Mouse (Mus musculus) midbrain, embryonic 12.5 days (tissue): ENCODE results near the gene Igsf9. TPM values are rescaled to one million over a fixed set of nuclear protein-coding genes. Genes with fewer than 3 reads are reported as not detected.

Source experiments
- ATAC-seq: fragments of 200-750 bp; cut with Nextera tagmentation; 2 replicates; pipeline ENCODE4 v1.8.0; 2017; ENCODE audit warnings: low read depth, moderate TSS enrichment, moderate library complexity; ENCODE audit not compliant: low FRiP score
- H3K27ac ChIP-seq: fragments of 300-500 bp; sonication (generic); replicated peaks from 2 replicates; pipeline ENCODE4 v1.5.1; 2016; ENCODE audit warnings: mild to moderate bottlenecking
- H3K27me3 ChIP-seq: fragments of 300-500 bp; sonication (generic); 2 replicates; pipeline ENCODE4 v1.6.1; 2016; ENCODE audit warnings: mild to moderate bottlenecking
- H3K36me3 ChIP-seq: fragments of 300-500 bp; sonication (generic); 2 replicates; pipeline ENCODE4 v1.6.1; 2016
- H3K4me1 ChIP-seq: fragments of 300-500 bp; sonication (generic); 2 replicates; pipeline ENCODE4 v1.6.1; 2016
- H3K4me2 ChIP-seq: fragments of 300-500 bp; sonication (generic); replicated peaks from 2 replicates; pipeline ENCODE4 v1.6.1; 2016; ENCODE audit warnings: mild to moderate bottlenecking, moderate library complexity
- H3K4me3 ChIP-seq: fragments of 300-500 bp; sonication (generic); 2 replicates; pipeline ENCODE4 v1.5.1; 2016; ENCODE audit warnings: mild to moderate bottlenecking
- H3K9ac ChIP-seq: fragments of 300-500 bp; sonication (generic); replicated peaks from 2 replicates; pipeline ENCODE4 v1.6.1; 2016; ENCODE audit warnings: mild to moderate bottlenecking, moderate library complexity
- H3K9me3 ChIP-seq: fragments of 300-500 bp; sonication (generic); 2 replicates; pipeline ENCODE4 v1.6.1; 2016; ENCODE audit warnings: mild to moderate bottlenecking
- WGBS: fragments of 180-500 bp; shearing (Covaris S2); methylation state at CpG from one replicate; pipeline ENCODE4 v1.1.7; 2016; 5-methylcytosine and 5-hydroxymethylcytosine counted together
- polyA plus RNA-seq: library from polyadenylated mRNA; unstranded; fragments of >200 nt; fragmentation: Nextera tagmentation; extraction: Ambion mirVana; gene quantifications from 2 replicates; pipeline ENCODE4 v1.2.1, GENCODE M21; 2016

Igsf9 gene
- 86.1 and 99.3 TPM in 2 replicates for polyA plus RNA-seq

DNA sequence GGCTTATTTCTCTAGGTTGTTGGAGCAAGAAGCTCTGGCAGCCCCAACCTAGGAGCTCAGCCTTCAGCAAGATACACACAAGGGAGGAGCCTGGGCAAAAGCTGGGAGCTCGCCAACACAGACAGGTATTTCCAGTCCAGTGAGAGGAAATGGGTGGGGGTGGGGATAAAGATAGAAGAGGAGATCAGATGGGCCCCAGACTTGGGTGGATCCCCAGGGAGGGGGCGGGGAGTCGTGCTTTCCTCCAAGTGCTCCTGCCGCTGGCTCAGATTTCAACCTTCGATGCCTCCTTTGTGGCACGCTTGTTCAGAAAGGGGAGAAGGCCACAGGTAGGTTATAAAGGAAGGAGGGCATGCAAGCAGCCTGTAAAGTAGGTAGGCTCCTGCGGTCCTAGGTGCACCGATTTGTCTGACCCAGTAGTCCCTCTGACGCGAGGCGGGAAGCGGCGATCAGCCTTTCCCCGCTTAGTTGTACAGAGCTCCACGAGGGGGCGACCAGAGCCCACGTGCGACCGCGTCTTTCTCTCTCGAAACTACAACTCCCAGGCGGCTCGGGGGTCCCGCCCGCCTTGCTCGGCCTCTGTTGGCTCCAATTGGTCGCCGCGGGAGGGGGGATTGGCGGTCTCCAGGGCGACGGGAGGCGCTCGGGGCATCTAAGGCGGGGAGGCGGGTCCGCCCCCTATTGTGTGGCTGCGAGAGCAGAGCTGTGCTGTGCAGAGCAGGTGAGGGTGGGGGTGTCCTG is at the start of gene Igsf9:
Gene Igsf9 (plus strand): TSS at position 249 of the 741 bp plus-strand sequence.
- no peaks in the 10 kb centered on the region for H3K36me3 ChIP-seq
- peak within 1 kb of the TSS; percentile 94 for H3K4me2 ChIP-seq
- ATAC-seq: peak; percentile 93
- peak within 1 kb of the TSS; percentile 80 for H3K9ac ChIP-seq
- peaks cover 44% of the 10 kb centered on the region for H3K4me1 ChIP-seq
- under 1% methylated on average over 38 of the region's 38 CpGs for WGBS
- H3K9me3 ChIP-seq: no peaks in the 10 kb centered on the region
- peaks cover 18% of the 10 kb centered on the region for H3K27me3 ChIP-seq
- peak within 1 kb of the TSS; percentile 73 for H3K4me3 ChIP-seq
- peak within 1 kb of the TSS; percentile 68 for H3K27ac ChIP-seq

DNA sequence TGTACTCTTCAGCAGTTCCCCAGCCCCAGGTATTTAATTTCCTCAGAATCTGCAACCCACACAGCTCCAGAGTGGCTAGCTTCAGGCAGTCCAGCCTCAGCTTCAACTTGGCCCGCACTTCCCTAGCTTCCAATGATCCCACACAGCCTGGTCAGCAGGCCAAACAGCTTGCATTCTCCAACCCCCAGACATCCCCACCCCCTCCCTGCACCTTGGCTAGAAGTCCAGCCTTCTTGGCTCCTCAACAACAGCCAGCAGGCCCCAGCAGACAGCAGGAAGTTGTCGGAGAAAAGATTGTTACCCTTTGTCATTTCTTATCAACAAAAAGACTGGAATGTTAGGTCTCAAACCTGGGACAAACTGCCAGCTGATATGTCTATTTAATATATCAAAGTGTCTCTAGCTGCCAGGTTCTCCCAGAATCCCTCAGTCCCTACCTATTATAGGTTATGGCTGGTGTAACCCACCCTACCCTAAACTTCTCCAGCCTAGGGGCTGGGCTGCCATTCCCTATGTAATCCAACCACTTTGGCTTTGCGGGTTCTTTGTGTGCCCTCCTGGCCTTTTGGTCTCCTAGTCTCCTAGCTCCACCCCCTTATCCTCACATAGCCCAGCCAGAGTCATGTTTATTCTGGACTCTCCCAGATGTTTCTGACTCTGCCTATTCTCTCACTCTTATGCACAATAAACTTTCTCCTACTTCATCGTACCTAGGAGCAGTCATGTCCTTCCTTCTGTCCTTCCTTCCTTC is 49.6 kb upstream of the Igsf9 start:
- no peaks in the 10 kb centered on the region for H3K4me1 ChIP-seq
- 61% methylated on average over 4 of the region's 4 CpGs for WGBS
- no peak overlapping the region for H3K9ac ChIP-seq
- H3K27ac ChIP-seq: no peak overlapping the region
- H3K27me3 ChIP-seq: no peaks in the 10 kb centered on the region
- no peaks in the 10 kb centered on the region for H3K36me3 ChIP-seq
- no peak overlapping the region for H3K4me2 ChIP-seq
- no peaks in the 10 kb centered on the region for H3K9me3 ChIP-seq
- no peak for ATAC-seq
- no peak overlapping the region for H3K4me3 ChIP-seq

DNA sequence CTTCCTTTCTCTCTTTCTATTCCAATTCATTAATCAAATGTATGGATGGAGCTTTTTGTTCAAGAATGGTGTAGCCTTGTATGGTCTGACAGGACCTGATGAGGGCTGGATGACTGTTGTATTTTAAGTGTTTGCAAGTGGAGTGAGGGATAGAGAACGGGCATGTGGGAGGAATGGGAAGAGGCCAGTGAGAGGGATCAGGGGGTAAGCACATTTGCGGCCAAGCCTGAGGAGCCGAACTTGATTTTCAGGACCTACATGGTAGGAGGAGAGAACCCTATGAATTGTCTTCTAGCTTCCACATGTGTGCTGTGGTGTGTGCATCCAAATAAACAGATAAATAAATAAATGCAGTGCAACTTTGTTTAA is 49.0 kb upstream of the Igsf9 start:
- no peaks in the 10 kb centered on the region for H3K4me1 ChIP-seq

DNA sequence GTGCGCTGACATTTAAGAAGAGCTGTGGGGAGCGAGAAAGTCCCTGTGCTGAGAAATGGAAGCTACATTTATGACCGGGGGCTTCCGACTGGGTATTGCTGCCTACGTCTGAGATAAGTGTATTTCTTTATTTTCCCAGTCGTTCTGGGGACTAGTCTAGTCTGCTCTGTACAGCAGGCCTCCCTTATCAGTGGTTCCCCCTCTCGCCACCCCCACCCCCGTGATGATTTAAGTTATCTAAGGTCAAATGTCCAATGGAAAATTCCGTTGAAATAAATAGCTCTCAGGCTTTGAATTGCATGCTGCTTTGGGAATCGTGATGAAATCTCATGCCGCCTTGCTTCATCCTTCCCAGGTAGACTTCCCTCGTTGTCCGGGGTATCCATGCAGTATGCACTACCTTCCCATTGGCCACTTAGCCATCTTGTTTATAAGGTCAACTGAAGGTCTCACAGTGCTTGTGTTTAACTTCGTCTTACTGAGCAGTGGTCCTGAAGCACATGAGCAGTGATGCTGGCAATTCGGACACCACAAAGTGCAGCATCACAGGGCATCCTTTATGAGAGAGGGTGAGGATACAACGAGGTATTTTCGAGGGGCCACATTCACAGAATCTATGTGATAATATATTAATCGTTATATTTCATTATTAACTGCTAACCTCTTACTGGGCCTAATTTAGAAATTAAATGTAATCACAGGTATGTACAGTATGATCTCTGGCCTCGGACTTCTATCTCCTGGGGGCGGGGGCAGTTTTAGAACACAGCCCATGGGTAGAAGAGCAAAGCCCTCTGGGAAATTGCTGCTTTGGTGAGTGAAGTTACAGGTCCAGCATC is 48.4 kb upstream of the Igsf9 start:
- WGBS: 89% methylated on average over 20 of the region's 20 CpGs
- Histone ChIP-seq H3K9ac (no peak overlapping the region), H3K36me3 (no peaks in the 10 kb centered on the region), H3K4me2 (no peak overlapping the region), H3K27ac (no peak overlapping the region), H3K27me3 (no peaks in the 10 kb centered on the region), H3K9me3 (no peaks in the 10 kb centered on the region), H3K4me3 (no peak overlapping the region), H3K4me1 (no peaks in the 10 kb centered on the region)
- no peak for ATAC-seq

More for the DNA sequence above, 49.0 kb upstream of the Igsf9 start:
- Histone ChIP-seq H3K36me3 (no peaks in the 10 kb centered on the region), H3K4me3 (no peak overlapping the region), H3K27ac (no peak overlapping the region), H3K9me3 (no peaks in the 10 kb centered on the region), H3K27me3 (no peaks in the 10 kb centered on the region), H3K9ac (no peak overlapping the region), H3K4me2 (no peak overlapping the region)
- no peak for ATAC-seq
- WGBS: 85% methylated on average over 3 of the region's 3 CpGs

DNA sequence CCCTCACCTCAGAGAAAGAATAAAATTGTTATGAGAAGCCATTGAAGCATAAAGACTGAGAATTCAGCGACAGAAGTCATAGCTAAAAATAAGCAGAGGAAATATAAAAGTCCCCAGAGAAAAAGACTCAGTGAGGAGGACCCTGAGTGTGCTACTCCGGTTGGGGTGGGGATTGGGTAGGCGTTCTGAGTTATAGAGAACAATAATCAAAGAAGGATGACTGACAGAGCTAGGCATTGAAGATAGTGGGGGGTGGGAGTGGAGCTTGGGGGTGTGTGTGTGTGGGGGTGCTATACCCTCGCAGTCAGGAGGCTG is 47.8 kb upstream of the Igsf9 start:
- Histone ChIP-seq H3K9me3 (no peaks in the 10 kb centered on the region), H3K4me2 (no peak overlapping the region), H3K4me1 (no peaks in the 10 kb centered on the region), H3K4me3 (no peak overlapping the region), H3K27me3 (no peaks in the 10 kb centered on the region), H3K27ac (no peak overlapping the region), H3K36me3 (no peaks in the 10 kb centered on the region), H3K9ac (no peak overlapping the region)
- ATAC-seq: no peak
- WGBS: 83% methylated on average over 4 of the region's 4 CpGs

DNA sequence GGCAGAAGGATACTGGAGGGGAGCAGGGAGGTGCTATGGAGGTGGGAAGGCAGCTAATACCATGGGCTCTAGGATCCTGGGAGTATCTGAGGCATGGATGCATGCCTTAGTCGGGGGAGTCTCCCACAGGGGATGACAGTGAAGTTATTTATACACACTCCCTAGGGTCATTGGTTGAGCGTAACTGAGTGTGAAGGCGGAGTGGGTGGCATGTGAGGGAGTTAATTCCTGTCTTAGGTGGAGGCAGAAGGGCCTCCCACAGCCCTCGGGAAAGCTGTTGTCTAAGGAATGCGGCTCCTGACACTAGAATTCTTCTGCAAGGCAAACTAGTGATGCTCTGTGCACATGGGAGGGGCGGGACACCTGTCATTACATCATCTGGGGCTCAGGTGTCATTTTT is 44.8 kb upstream of the Igsf9 start:
- no peaks in the 10 kb centered on the region for H3K4me1 ChIP-seq
- H3K36me3 ChIP-seq: no peaks in the 10 kb centered on the region
- H3K4me3 ChIP-seq: no peak overlapping the region
- 62% methylated on average over 6 of the region's 6 CpGs for WGBS
- H3K4me2 ChIP-seq: no peak overlapping the region
- ATAC-seq: 0 out of 2 replicates have a peak, but pooled peaks have one; percentile 30
- no peak overlapping the region for H3K27ac ChIP-seq
- H3K27me3 ChIP-seq: no peaks in the 10 kb centered on the region
- no peaks in the 10 kb centered on the region for H3K9me3 ChIP-seq
- no peak overlapping the region for H3K9ac ChIP-seq

DNA sequence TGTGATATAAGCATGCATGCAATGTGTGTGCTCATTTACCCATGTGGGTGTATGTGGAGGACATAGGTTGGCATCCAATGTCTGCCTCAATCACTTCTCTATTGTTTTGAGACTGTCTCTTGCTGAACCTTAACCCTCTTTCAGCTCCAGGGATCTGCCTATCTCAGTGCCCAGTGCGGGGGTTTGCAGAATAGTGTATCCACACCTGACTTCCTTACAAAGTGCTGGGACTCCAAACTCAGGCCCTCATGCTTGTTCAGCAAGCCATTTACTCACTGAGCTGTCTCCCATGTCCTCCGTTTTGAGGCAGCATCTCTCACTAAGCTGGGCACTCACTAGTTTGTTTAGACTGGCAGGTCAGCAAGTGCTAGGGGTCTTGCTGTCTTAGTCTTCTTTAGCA is 43.0 kb upstream of the Igsf9 start:
- Histone ChIP-seq H3K4me2 (no peak overlapping the region), H3K4me1 (no peaks in the 10 kb centered on the region), H3K4me3 (no peak overlapping the region), H3K9me3 (no peaks in the 10 kb centered on the region), H3K27ac (no peak overlapping the region), H3K27me3 (no peaks in the 10 kb centered on the region), H3K36me3 (no peaks in the 10 kb centered on the region), H3K9ac (no peak overlapping the region)
- ATAC-seq: no peak
- WGBS: 73% methylated on average over 2 of the region's 2 CpGs

DNA sequence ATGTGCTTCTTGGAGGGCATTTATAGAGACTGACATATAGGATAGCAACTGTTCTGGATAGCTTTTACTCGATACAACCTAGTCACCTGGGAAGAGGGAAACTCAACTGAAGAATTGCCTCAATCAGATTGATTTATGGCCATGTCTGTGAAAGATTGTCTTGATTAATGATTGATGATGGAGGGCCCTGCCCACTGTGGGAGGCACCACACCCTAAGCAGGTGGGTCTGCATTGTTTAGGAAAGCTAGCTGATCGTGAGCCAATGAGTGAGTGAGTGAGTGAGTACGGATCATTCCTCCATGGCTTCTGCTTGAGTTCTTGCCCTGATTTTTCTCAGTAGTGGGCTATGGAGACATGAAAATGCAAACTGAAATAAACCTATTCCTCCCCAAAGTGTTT is 41.1 kb upstream of the Igsf9 start:
- Histone ChIP-seq H3K4me2 (no peak overlapping the region), H3K4me1 (no peaks in the 10 kb centered on the region), H3K4me3 (no peak overlapping the region), H3K36me3 (no peaks in the 10 kb centered on the region), H3K27me3 (no peaks in the 10 kb centered on the region), H3K9me3 (no peaks in the 10 kb centered on the region), H3K9ac (no peak overlapping the region), H3K27ac (no peak overlapping the region)
- 91% methylated on average over 3 of the region's 3 CpGs for WGBS
- ATAC-seq: no peak

DNA sequence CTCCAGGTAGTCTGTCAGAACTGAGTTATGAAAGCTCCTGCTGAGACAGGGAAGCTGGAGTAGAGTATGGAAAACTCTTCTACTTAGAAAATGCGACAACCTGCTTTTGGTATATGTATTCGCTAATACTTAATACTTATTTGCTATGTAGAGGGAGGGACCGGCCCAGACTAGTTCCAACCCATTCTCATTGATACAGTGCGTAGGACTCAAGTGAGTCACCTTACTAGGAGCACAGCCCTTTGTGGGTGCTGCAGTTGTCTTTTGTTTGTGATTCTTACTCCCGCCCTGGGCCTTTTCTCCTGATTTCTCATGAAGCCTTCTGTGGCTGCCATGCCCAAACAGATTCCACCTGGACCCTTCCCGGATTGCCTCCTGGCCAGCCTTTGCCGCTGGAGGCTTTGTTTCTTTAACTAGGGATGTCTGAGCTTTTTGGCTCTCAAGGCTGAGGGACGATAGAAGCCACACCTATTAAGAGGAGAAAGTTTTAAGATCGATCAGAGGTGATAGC is 39.6 kb upstream of the Igsf9 start:
- Histone ChIP-seq H3K9me3 (no peaks in the 10 kb centered on the region), H3K36me3 (no peaks in the 10 kb centered on the region), H3K27me3 (no peaks in the 10 kb centered on the region), H3K27ac (no peak overlapping the region), H3K4me3 (no peak overlapping the region), H3K4me1 (no peaks in the 10 kb centered on the region), H3K9ac (no peak overlapping the region), H3K4me2 (no peak overlapping the region)
- 91% methylated on average over 9 of the region's 9 CpGs for WGBS
- ATAC-seq: no peak

DNA sequence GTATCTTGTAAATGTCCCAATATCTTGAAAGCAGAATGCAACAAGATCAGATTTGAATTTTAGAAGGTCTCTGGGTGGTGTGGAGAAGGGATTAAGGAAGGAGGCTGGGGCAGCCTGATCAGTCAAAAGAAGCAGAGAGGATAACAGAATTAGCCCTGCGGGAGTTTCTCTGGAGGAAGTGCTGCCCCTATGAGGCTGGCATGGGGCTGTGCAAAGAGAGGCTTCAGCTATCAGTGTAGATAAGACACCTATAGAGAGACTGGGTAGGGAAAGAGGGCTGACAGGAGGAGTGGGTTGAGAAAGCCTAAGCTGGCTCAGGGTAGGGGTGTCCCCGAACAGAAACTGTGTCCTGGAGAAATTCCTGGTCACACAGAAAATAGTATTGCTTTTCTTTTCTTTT is 31.4 kb upstream of the Igsf9 start:
- Histone ChIP-seq H3K4me2 (no peak overlapping the region), H3K4me3 (no peak overlapping the region), H3K27me3 (no peaks in the 10 kb centered on the region), H3K27ac (no peak overlapping the region), H3K9me3 (no peaks in the 10 kb centered on the region), H3K9ac (no peak overlapping the region), H3K36me3 (no peaks in the 10 kb centered on the region), H3K4me1 (no peaks in the 10 kb centered on the region)
- ATAC-seq: no peak
- 22% methylated on average over 2 of the region's 2 CpGs for WGBS

DNA sequence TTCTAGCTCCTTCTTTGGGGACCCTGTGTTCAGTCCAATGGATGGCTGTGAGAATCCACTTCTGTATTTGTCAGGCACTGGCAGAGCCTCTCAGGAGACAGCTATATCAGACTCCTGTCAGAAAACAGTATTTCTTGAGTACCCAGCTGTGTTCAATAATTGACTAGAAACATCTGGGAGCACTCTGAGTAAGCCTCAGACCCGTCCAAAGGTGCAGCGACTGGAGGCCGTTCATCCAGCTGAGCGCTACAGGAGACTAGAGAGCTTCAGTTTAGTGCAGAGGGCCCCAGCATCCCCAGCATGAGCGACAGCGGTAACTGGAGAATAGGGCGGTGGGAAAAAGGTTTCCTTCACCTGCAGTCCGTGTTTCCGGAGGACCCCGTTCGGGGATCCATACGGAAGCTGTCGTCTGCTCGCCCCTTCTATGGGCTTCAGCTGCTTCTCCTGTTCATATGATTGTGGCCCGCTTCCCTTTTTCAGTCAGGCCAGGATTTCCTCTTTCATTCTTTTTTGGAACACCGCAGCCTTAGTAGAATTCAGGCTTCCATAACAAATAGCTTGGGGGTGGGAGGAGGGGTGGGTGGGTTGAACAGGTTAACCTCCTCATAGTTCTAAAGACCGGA is 30.6 kb upstream of the Igsf9 start:
- Histone ChIP-seq H3K27ac (no peak overlapping the region), H3K4me3 (no peak overlapping the region), H3K4me1 (0 out of 2 replicates have a peak, but pooled peaks cover 1% of the 10 kb centered on the region), H3K36me3 (no peaks in the 10 kb centered on the region), H3K4me2 (no peak overlapping the region), H3K9ac (no peak overlapping the region), H3K27me3 (no peaks in the 10 kb centered on the region), H3K9me3 (no peaks in the 10 kb centered on the region)
- ATAC-seq: no peak
- WGBS: 37% methylated on average over 17 of the region's 17 CpGs
